Mouse (Mus musculus): ENCODE data around the gene Ccdc163.

DNA sequence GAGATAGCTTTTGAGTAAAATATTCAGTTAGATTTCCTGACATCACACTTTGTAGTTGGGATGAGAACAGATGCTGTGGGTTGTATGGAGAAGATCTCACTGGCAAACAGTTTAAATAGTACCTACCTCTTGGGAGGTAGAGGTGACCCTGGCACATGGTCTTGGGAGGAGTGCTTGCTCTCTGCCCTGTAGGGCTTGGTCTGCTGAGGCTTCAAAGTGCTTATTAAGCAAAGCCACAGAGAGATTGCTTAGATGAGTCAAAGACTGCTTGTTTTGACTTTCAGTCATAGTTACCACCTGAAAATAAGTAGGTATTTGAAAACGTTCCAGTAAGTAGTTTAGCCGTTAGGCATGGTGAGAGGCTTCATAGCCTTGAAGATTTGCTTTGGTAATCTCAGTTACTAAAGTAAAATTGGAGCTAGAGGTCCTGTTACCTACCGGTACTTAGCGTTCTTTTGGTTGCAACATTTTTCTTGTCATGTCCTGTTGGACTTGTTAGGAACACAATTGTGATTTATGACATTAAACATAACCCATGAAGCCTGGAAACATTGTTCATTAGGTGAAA is 18.9 kb upstream of the Ccdc163 start:
- TF ChIP-seq ZC3H11A (IDR thresholded peaks at IDR 0.05; ENCODE audit: borderline replicate concordance, low read depth, low read length): no peak
- no peak for TF ChIP-seq HCFC1 (IDR thresholded peaks at IDR 0.05; ENCODE audit: borderline replicate concordance, insufficient read depth, low read length)
- no peak for TF ChIP-seq CHD2 (IDR thresholded peaks at IDR 0.05; ENCODE audit: low read depth, low read length)

All from ES-E14 (cell line).